Mouse (Mus musculus): Measurements from ENCODE around the gene Marcksl1.

Gene Marcksl1

DNA sequence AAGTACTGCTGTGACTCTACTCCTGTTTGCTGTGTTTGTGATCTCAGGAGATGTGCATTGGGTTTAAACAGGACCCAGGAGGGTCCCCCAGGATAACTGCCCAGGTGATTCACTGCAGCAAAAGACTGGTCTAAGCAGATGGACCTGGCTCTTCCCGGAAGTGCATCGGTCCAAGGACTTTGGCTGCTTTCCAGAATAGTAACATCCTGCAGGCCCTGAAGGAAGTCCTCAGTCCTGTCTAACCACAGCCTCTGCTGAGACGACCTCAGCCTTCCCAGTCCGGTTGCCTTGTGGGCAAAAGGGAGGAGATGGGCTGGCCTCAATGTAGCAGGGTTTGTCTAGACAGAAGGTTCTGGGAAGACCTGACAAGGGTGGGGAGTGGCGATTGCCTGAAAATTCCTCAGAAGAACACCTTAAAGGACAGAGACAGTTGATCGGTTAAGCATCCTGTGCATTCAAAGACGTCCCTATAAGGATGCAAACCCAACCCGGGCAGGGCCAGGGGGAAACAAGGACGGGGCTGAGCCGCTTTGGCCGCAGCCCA, 10.4 kb upstream of the Marcksl1 start:
- POLR2A ChIA-PET, result interaction anchor here (0.7 to 11.8 kb wide), 33 partner anchors 8 to 511 kb away, joined by 3 to 234 read pairs (median 5); partner anchors contain the start of genes Marcksl1 (in 4 of the 4), Bsdc1 (in 3 of the 4), Fam229a (in 2 of the 4) and Hdac1 (in 2 of the 4)
- CTCF ChIA-PET, result interaction anchor here in 1 of 4 experiments (1.2 kb wide), 1 partner anchor 11 kb away, joined by 3 read pairs; no protein-coding TSS in a partner anchor

DNA sequence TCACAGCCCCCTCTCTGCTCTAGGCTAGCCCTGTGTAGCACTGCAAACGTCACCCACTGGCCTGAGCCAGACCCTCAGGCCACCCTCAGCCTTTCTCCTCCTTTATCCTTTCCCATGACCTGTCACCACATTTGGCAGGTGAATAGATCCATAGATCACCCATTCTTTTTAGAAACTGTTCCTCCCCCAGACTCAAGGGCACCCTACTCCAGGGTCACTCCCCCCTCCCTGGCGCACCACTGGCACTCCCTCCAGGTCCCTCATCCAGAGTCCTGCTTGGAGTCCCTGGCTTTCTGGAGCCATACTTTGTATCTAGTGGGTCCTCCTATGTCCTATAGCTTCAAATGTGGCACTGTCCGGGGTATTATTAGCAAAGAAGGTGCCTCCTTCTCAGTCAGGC, 7.9 kb upstream of the Marcksl1 start:
- ChIA-PET CTCF (interaction anchor here in 1 of 4 experiments (0.7 kb wide), 1 partner anchor 9 kb away, joined by 3 read pairs; no protein-coding TSS in a partner anchor), POLR2A (interaction anchor here in 2 of 4 experiments (0.8 to 1.0 kb wide), 3 partner anchors 10 to 37 kb away, joined by 3 to 4 read pairs (median 3); partner anchors contain the start of gene Hdac1 (in 1 of the 2))

DNA sequence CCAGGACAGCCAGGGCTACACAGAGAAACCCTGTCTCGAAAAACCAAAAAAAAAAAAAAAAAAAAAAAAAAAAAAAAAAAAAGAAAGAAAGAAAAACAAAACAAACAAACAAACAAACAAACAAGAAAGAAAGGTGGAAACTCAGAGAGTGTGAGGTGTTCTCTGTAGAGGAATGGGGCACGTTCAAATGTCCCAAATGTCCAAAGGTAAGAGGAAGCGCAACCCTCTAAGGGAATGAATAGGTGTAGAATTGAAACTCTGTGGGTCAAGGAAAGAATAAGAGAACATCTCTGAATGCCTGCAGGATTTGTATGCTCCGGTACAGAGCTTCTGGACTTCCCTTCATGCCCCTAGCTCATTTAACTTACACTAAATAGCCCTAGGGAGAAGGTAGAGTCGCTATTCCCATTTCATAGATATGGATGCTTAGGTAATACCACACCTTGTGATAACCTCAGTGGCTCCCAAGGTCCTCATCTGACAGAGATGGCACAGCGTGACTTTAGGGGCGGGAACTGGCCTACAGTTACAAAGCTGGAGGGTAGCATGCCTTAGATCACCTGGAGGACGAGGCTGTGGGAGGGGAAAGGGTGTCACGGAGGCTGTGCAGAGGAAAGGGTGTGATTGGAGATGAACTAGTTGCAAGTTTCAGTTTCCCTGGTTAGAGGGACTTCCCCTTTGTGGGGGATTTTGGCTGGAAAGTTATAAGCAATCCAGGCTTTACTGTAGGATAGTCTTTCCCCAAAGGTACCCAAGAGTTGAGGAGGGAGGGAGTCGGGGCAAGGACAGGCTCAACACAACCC, 5.7 kb upstream of the Marcksl1 start:
- ChIA-PET POLR2A (interaction anchor here in 3 of 4 experiments (0.5 to 7.1 kb wide), 12 partner anchors 9 to 107 kb away, joined by 3 to 234 read pairs (median 3); partner anchors contain the start of genes Bsdc1 (in 1 of the 3) and Dcdc2b (in 1 of the 3)), CTCF (interaction anchor here in 2 of 4 experiments (0.7 to 1.4 kb wide), 2 partner anchors 13 to 312 kb away, joined by 3 to 5 read pairs; no protein-coding TSS in a partner anchor)

DNA sequence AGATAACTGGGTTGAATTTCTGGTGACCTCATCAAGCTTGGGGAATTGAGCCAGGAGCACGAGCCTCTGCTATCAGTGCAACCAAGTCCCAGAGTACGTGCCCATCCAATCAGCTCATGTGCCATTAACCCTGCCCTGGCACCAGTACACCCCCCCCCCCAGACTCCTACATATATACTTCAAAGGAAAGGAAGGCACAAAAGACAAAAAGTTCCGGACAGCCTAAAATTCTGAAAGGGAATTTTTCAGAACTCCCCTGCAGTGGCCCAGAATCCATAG, 5.2 kb upstream of the Marcksl1 start:
- POLR2A ChIA-PET, result interaction anchor here in 3 of 4 experiments (0.5 to 7.1 kb wide), 12 partner anchors 9 to 265 kb away, joined by 3 to 234 read pairs (median 4); partner anchors contain the start of gene Bsdc1 (in 1 of the 3)
- CTCF ChIA-PET, result interaction anchor here in 2 of 4 experiments (0.6 to 1.4 kb wide), 3 partner anchors 14 to 311 kb away, joined by 3 to 5 read pairs (median 3); no protein-coding TSS in a partner anchor

DNA sequence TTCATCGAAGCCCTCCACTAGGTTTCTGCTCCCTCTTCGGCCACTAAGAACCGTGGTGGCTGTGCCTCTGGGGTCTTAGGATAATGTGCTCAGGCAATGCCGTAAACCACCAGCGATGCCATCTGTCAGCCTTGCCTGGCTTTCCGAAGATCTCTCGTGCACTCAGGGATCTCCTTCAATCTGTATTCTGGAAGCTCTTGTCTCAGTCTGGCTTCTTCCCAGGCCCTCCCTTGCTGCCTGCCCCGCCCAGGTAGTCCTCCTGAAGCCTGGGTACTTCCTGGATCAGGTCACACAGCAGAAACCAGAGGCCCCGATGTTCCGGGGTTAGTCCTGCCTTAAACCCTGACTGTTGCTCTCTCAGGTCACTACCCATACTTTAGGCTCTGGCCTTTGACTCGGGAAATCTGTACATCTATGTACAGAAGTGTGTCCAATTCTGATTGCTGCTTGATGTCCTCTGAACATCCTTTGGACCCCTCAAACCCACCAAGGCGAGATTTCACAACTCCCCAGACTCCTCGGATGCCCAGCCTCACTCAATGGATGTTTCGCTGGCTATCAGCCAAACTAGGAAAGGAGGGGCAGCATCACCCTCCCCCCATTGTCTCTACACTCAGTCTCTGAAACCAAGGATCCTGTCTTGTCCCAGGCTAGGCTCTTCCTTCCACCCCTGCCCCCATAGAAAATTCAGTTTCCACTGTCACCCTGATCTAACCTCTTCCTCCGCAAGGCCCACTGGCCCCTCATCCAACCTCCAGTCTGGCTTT, 4.4 kb upstream of the Marcksl1 start:
- CTCF ChIA-PET, result interaction anchor here in 2 of 4 experiments (0.6 to 1.4 kb wide), 5 partner anchors 11 to 1025 kb away, joined by 3 to 8 read pairs (median 4); no protein-coding TSS in a partner anchor
- POLR2A ChIA-PET, result interaction anchor here in 3 of 4 experiments (0.5 to 7.1 kb wide), 35 partner anchors 8 to 275 kb away, joined by 3 to 234 read pairs (median 3); partner anchors contain the start of genes Fam229a (in 2 of the 3), Hdac1 (in 2 of the 3), Bsdc1 (in 1 of the 3) and Tmem39b (in 1 of the 3)

DNA sequence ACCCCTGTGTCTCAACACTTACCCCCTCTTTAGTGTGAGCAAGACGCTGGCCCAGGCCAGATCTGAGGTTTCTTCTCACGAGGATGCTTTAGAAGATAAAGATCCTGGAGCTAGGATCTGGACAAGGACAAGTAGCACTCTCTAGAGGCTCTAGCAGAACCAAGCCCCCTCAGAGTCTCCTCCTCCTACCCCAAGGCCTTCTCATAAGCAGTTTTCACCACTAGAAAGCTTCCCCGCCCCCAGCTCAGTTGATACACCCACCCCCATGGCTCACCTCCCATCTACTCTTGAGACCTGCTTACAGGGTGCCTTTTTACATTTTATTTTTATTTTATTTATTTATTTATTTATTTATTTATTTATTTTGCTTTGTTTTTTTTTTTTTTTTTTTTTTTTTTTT, 3.7 kb upstream of the Marcksl1 start:
- ChIA-PET POLR2A (interaction anchor here in 3 of 4 experiments (0.6 to 7.1 kb wide), 28 partner anchors 8 to 320 kb away, joined by 3 to 234 read pairs (median 3); partner anchors contain the start of genes Fam229a (in 2 of the 3), Hdac1 (in 2 of the 3), Bsdc1 (in 1 of the 3) and S100pbp (in 1 of the 3)), CTCF (interaction anchor here in 3 of 4 experiments (0.6 to 1.0 kb wide), 5 partner anchors 10 to 1024 kb away, joined by 3 to 8 read pairs (median 4); no protein-coding TSS in a partner anchor)

DNA sequence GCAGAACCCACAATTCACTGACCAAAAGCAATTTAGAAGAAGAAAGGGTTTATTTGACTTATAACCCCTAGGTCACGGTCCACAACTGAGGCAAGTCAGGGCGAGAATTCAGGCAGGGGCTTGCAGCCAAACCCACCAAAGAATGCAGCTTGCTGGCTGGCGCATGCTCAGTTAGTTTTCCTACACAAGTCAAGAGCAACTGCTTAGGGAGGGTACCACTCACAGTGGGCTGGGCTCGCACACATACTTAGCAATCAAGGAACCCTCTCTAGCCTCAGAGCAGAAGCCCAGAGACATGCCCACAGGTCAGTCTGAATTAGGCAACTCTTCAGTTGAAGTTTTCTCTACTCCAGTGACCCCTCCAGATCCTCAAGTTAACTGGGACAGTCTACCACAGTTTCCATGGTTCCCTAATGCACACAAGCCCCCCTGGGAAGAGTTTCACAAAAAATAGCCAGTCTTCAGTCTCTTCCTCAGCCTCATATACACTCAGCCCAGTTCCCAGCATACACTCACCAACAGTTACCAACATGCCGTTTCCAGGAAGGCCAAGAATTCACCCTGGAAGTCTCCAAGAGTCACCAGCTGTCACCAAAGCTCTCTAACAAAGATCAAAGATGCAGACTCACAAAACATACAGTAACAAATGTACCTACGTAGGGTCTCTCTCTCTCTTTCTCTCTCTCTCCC, 2.5 kb upstream of the Marcksl1 start:
- POLR2A ChIA-PET, result interaction anchor here (0.6 to 7.1 kb wide), 34 partner anchors 9 to 453 kb away, joined by 3 to 234 read pairs (median 4); partner anchors contain the start of genes Fam229a (in 2 of the 4), Tssk3 (in 2 of the 4), Bsdc1 (in 1 of the 4) and Ccdc28b (in 1 of the 4)

DNA sequence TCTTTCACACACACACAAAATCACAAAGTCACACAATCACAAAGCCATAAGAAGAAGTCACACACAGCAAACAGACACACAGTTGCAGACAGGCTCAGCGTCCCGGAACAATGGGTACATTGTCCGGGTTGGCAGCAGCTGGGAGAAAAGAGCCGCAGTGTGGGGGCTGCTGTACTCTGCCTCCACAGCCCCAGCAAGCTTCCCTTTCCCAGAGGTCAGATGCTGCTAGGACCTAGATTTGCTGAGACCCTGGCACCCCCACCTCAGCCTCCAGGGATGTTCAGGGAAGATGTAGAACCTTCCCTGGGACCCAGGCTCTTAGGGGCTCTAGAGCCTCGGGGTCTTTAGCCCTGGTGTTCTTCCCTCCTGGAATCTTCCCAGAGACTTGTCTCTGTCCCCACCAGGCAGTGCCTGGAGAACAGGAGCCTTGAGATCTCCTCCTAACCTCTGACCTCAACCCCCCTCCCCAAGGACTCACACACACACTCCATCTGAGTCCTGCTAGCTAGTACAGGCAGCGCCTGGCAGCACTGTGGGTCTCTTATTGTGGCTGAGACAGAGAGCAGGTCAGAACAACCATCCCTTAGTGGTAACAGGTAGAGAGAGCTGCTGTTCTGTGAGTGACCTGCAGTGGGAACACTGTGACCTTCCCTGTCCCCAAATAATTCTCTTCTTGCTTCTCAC, 1.8 kb upstream of the Marcksl1 start:
- ChIA-PET POLR2A (interaction anchor here (0.5 to 7.1 kb wide), 32 partner anchors 8 to 454 kb away, joined by 3 to 234 read pairs (median 4); partner anchors contain the start of genes Tssk3 (in 2 of the 4), Bsdc1 (in 1 of the 4), Fam229a (in 1 of the 4) and Rnf19b (in 1 of the 4)), CTCF (interaction anchor here in 2 of 4 experiments (0.6 to 1.0 kb wide), 2 partner anchors 44 to 390 kb away, joined by 3 to 5 read pairs; no protein-coding TSS in a partner anchor)

More for the DNA sequence above, 2.5 kb upstream of the Marcksl1 start:
- CTCF ChIA-PET, result interaction anchor here in 3 of 4 experiments (0.6 to 1.0 kb wide), 5 partner anchors 8 to 376 kb away, joined by 3 to 4 read pairs (median 3); no protein-coding TSS in a partner anchor

DNA sequence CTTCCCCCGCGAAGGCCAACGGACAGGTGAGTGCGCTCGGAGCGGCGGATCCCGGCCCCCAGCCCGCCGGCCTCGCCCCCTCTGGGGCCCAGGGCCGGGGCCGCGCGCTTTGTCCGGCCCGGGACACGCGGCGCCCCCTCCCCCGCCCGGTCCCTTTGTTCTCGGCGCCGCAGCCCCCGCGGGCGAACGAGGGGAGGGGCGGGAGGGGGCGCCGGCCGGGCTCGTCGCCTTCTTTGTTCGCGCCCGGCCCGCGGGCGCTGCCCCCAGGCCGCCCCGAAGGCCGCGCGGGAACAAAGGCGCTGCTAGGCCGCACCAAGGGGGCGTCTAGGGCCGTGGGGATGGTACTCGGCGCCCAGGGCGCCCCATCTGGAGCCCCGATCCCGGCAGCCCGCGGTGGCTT, 510 bp downstream of the Marcksl1 start:
- ChIA-PET CTCF (interaction anchor here in 3 of 4 experiments (0.9 to 1.5 kb wide), 5 partner anchors 13 to 52 kb away, joined by 3 to 5 read pairs (median 4); partner anchors contain the start of gene Bsdc1 (in 1 of the 3)), POLR2A (interaction anchor here (0.5 to 7.1 kb wide), 68 partner anchors 8 to 1399 kb away, joined by 3 to 234 read pairs (median 4); partner anchors contain the start of genes Bsdc1 (in 3 of the 4), Fam229a (in 3 of the 4), Hdac1 (in 3 of the 4) and Tssk3 (in 3 of the 4))

DNA sequence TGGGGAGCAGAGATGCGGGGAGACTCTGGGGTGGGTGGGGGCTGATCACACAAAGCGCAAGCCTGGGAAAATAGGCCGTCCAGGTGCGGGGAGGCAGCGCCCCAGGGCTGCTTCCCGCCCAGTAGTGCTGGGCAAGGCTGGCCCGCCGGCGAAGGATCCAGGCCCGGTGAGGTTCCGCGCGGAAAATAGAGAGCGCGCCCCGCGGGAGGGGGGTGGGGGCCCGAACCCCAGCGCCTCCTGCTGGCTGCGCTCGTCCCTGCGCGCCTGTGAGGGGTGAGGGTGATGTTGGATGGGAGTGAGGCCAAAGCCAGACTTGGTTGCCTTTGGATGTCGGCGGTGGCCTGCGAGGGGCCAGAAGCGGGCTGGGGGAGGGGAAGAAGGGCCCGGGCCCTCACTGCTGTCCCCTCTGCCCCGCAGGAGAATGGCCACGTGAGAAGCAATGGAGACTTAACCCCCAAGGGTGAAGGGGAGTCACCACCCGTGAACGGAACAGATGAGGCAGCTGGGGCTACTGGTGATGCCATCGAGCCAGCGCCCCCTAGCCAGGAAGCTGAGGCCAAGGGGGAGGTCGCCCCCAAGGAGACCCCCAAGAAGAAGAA, 1.0 kb downstream of the Marcksl1 start:
- ChIA-PET CTCF (interaction anchor here in 2 of 4 experiments (0.7 to 1.3 kb wide), 4 partner anchors 9 to 20 kb away, joined by 3 to 4 read pairs (median 3); no protein-coding TSS in a partner anchor), POLR2A (interaction anchor here (0.5 to 7.1 kb wide), 46 partner anchors 10 to 1398 kb away, joined by 3 to 234 read pairs (median 5); partner anchors contain the start of genes Bsdc1 (in 3 of the 4), Hdac1 (in 3 of the 4), Fam229a (in 2 of the 4) and Tmem39b (in 2 of the 4))

DNA sequence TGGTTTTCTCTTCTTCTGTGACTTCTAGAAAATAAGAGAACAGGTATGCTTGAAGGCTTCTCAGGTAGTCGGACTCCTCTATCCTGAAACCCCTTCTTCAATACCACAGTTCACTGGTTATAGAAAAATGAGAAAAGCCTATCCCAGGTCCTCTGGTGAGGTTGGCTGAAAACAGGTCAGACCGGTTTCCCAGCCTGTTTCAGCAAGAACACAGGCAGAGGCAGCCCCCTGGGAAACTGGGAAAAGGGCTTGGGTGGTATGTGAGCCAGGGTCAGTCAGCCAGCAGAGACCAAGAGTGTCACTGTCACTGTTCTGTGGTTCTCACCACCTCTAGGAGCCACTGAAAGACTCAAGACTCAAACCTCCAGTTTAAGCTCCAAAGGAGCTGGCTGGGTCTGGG, 3.5 kb downstream of the Marcksl1 start:
- ChIA-PET CTCF (interaction anchor here in 1 of 4 experiments (1.0 kb wide), 1 partner anchor 68 kb away, joined by 3 read pairs; no protein-coding TSS in a partner anchor), POLR2A (interaction anchor here (0.5 to 8.8 kb wide), 18 partner anchors 10 to 158 kb away, joined by 3 to 56 read pairs (median 4); partner anchors contain the start of genes Bsdc1 (in 1 of the 4) and Txlna (in 1 of the 4))

DNA sequence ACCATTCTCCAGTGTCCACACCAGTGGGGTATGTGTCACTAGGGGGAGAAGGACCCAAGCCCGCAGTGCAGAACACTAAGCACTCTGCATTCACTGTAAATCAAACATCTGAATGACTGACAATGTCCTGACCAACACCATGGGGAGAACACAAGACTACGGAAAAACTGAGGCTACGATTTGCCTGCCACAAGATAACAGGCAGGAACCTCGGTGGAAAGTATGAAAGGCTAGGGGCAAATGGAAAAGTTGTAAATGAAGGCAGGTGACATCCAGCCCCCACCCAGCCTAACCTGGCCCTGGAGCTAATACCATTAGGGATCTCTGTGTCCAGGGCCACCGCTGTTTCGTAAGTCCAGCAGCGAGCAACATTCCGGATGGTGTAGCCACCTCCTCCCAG, 5.1 kb downstream of the Marcksl1 start:
- POLR2A ChIA-PET, result interaction anchor here in 3 of 4 experiments (0.6 to 8.8 kb wide), 26 partner anchors 9 to 932 kb away, joined by 3 to 56 read pairs (median 4); partner anchors contain the start of genes Bsdc1 (in 1 of the 3) and Hdac1 (in 1 of the 3)
- CTCF ChIA-PET, result interaction anchor here in 2 of 4 experiments (0.9 to 2.0 kb wide), 2 partner anchors 23 to 90 kb away, joined by 3 to 4 read pairs; no protein-coding TSS in a partner anchor

DNA sequence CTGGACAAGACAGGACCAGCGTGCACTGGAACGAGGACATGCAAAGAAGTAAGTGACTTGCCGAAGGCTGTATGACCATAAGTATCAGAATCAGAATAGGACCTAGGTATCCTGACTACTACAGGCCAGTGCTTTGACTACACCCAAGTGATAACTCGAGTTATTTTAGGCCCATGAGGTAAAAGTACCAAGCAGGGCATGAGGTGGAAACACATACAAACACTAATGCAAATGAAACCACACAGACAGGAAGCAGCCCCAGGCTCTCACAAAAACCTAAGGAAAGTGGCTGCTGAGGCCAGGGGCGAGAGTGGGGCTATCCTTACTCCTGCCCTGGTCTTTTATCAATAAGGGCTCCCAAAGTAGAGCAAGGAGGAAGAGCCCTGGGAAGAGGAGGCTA, 12.0 kb downstream of the Marcksl1 start:
- POLR2A ChIA-PET, result interaction anchor here in 3 of 4 experiments (0.8 to 8.8 kb wide), 10 partner anchors 8 to 64 kb away, joined by 3 to 56 read pairs (median 4); partner anchors contain the start of genes Marcksl1 (in 3 of the 3), Bsdc1 (in 1 of the 3) and Fam229a (in 1 of the 3)
- CTCF ChIA-PET, result interaction anchor here in 1 of 4 experiments (0.6 kb wide), 1 partner anchor 255 kb away, joined by 4 read pairs; no protein-coding TSS in a partner anchor

DNA sequence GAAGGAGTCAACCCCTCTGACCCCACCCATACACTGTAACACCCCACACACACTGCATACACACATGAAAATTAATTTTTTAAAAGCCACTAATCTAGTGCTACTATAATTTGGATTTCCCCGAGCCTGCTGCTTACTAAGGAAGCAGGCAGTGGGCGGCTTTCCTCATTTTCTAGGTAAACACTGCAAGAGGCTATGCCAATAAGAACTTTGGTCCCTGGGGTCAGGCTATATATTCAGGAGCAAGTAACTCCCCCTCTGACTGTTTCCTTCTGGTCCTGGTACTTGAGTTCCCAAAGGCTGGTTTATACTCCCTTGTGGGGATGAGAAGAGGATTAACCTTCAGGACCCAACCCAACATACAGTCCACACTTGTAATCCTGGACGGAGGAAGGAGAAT, 12.5 kb downstream of the Marcksl1 start:
- ChIA-PET CTCF (interaction anchor here in 1 of 4 experiments (0.6 kb wide), 1 partner anchor 255 kb away, joined by 4 read pairs; no protein-coding TSS in a partner anchor), POLR2A (interaction anchor here in 1 of 4 experiments (0.8 to 8.8 kb wide), 2 partner anchors 24 to 29 kb away, joined by 3 to 56 read pairs; no protein-coding TSS in a partner anchor)

DNA sequence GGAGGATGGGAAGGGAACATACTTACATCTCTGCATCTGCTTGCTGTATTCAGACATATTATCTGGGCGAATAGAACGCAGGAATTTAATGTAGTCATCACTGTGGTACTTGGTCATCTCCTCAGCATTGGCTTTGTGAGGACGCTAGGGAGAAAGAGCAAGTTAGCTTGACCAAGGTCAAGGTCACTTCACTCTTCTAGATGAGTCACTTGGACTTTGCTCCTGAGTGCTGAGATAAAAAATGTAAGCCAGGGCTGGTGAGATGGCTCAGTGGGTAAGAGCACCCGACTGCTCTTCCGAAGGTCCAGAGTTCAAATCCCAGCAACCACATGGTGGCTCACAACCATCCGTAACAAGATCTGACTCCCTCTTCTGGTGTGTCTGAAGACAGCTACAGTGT, 15.5 kb downstream of the Marcksl1 start:
- ChIA-PET CTCF (interaction anchor here in 3 of 4 experiments (0.6 to 0.8 kb wide), 3 partner anchors 43 to 81 kb away, joined by 3 to 4 read pairs (median 4); no protein-coding TSS in a partner anchor), POLR2A (interaction anchor here in 3 of 4 experiments (0.6 to 6.3 kb wide), 9 partner anchors 9 to 33 kb away, joined by 3 to 26 read pairs (median 3); partner anchors contain the start of genes Hdac1 (in 2 of the 3) and Marcksl1 (in 1 of the 3))

All from embryonic stem cell, embryonic (primary cell).